Mouse (Mus musculus): ENCODE results near the gene Acr.

Gene Acr

GRCm38 (mm10) chr15:89568114-89568513, at the start of gene Acr:
Acr (plus strand) TSS chr15:89568326.
- no peak for DNase-seq (ENCODE audit: inconsistent ontology term)

- no peak for DNase-seq (ENCODE audit: inconsistent ontology term)
Observed at GRCm38 (mm10) chr15:89521951-89522350, 46.2 kb upstream of the Acr start.

- no peak for DNase-seq (ENCODE audit: inconsistent ontology term)
Observed at GRCm38 (mm10) chr15:89522566-89523282, 45.4 kb upstream of the Acr start.

- peak; percentile 46 for DNase-seq (ENCODE audit: inconsistent ontology term)
Observed at GRCm38 (mm10) chr15:89523283-89523832, 44.8 kb upstream of the Acr start.

GRCm38 (mm10) chr15:89524001-89524571, 44.0 kb upstream of the Acr start:
- no peak for DNase-seq (ENCODE audit: inconsistent ontology term)

GRCm38 (mm10) chr15:89524611-89525415, 43.3 kb upstream of the Acr start:
- DNase-seq (ENCODE audit: inconsistent ontology term) = no peak

- no peak for DNase-seq (ENCODE audit: inconsistent ontology term)
Observed at GRCm38 (mm10) chr15:89525464-89525863, 42.7 kb upstream of the Acr start.

- no peak for DNase-seq (ENCODE audit: inconsistent ontology term)
Observed at GRCm38 (mm10) chr15:89525896-89526295, 42.2 kb upstream of the Acr start.

- no peak for DNase-seq (ENCODE audit: inconsistent ontology term)
Observed at GRCm38 (mm10) chr15:89526776-89527325, 41.3 kb upstream of the Acr start.

- DNase-seq (ENCODE audit: inconsistent ontology term) = no peak
Observed at GRCm38 (mm10) chr15:89527466-89527865, 40.7 kb upstream of the Acr start.

- no peak for DNase-seq (ENCODE audit: inconsistent ontology term)
Observed at GRCm38 (mm10) chr15:89528201-89528850, 39.8 kb upstream of the Acr start.

- no peak for DNase-seq (ENCODE audit: inconsistent ontology term)
Observed at GRCm38 (mm10) chr15:89528923-89529322, 39.2 kb upstream of the Acr start.

- DNase-seq (ENCODE audit: inconsistent ontology term) = peak; percentile 27
Observed at GRCm38 (mm10) chr15:89530336-89530735, 37.8 kb upstream of the Acr start.

- DNase-seq (ENCODE audit: inconsistent ontology term) = no peak
Observed at GRCm38 (mm10) chr15:89531399-89531798, 36.7 kb upstream of the Acr start.

GRCm38 (mm10) chr15:89532026-89532923, 35.9 kb upstream of the Acr start:
- no peak for DNase-seq (ENCODE audit: inconsistent ontology term)

GRCm38 (mm10) chr15:89532924-89533842, 34.9 kb upstream of the Acr start:
- no peak for DNase-seq (ENCODE audit: inconsistent ontology term)

GRCm38 (mm10) chr15:89533843-89534207, 34.3 kb upstream of the Acr start:
- no peak for DNase-seq (ENCODE audit: inconsistent ontology term)

- no peak for DNase-seq (ENCODE audit: inconsistent ontology term)
Observed at GRCm38 (mm10) chr15:89544171-89544570, 24.0 kb upstream of the Acr start.

- no peak for DNase-seq (ENCODE audit: inconsistent ontology term)
Observed at GRCm38 (mm10) chr15:89547321-89547720, 20.8 kb upstream of the Acr start.

All from Muller cell, postnatal 12 days (primary cell).